Mouse (Mus musculus) heart, embryonic 11.5 days (tissue): ENCODE measurements around the gene Retnla. TPM values are rescaled to one million over a fixed set of nuclear protein-coding genes. Genes with fewer than 3 reads are reported as not detected.

Experiments used
- ATAC-seq: fragments of 200-750 bp; cut with Nextera tagmentation; replicated peaks from 2 replicates; pipeline ENCODE4 v1.8.0; 2017; ENCODE audit warnings: moderate library complexity; ENCODE audit not compliant: insufficient number of reproducible peaks, low FRiP score, low TSS enrichment
- H3K27ac ChIP-seq: fragments of 300-500 bp; sonication (generic); 2 replicates; pipeline ENCODE4 v1.5.1; 2014; ENCODE audit warnings: mild to moderate bottlenecking, low read depth, low read length
- H3K27me3 ChIP-seq: fragments of 300-500 bp; sonication (generic); 2 replicates; pipeline ENCODE4 v1.6.1; 2014; ENCODE audit warnings: mild to moderate bottlenecking, low read length, mixed read lengths; ENCODE audit not compliant: control insufficient read depth, insufficient read depth
- H3K36me3 ChIP-seq: fragments of 300-500 bp; sonication (generic); 2 replicates; pipeline ENCODE4 v1.6.1; 2014; ENCODE audit warnings: mild to moderate bottlenecking, low read length, moderate library complexity, mixed read lengths; ENCODE audit not compliant: control insufficient read depth, insufficient read depth
- H3K4me1 ChIP-seq: fragments of 300-500 bp; sonication (generic); 2 replicates; pipeline ENCODE4 v1.6.1; 2014; ENCODE audit warnings: low read length; ENCODE audit not compliant: control insufficient read depth, insufficient read depth
- H3K4me2 ChIP-seq: fragments of 300-500 bp; sonication (generic); 2 replicates; pipeline ENCODE4 v1.6.1; 2014; ENCODE audit warnings: mild to moderate bottlenecking, moderate library complexity
- H3K4me3 ChIP-seq: fragments of 300-500 bp; sonication (generic); 2 replicates; pipeline ENCODE4 v1.5.1; 2014; ENCODE audit warnings: low read depth, low read length
- H3K9ac ChIP-seq: fragments of 300-500 bp; sonication (generic); 2 replicates; pipeline ENCODE4 v1.6.1; 2014; ENCODE audit warnings: mild to moderate bottlenecking, low read depth, low read length, moderate library complexity
- H3K9me3 ChIP-seq: fragments of 300-500 bp; sonication (generic); replicated peaks from 2 replicates; pipeline ENCODE4 v1.6.1; 2016; ENCODE audit warnings: low read length; ENCODE audit not compliant: control insufficient read depth
- WGBS: fragments of 180-500 bp; shearing (Covaris S2); extraction: QIAGEN DNeasy Blood & Tissue Kit; methylation state at CpG from one replicate; pipeline ENCODE4 v1.1.7; 2014; ENCODE audit not compliant: insufficient replicate concordance; 5-methylcytosine and 5-hydroxymethylcytosine counted together
- polyA plus RNA-seq: library from polyadenylated mRNA; unstranded; fragments of >200 nt; fragmentation: Nextera tagmentation; extraction: Ambion mirVana; gene quantifications from 2 replicates; pipeline ENCODE4 v1.2.1, GENCODE M21; 2014

Retnla gene
- polyA plus RNA-seq, result not detected in 2 replicates

DNA sequence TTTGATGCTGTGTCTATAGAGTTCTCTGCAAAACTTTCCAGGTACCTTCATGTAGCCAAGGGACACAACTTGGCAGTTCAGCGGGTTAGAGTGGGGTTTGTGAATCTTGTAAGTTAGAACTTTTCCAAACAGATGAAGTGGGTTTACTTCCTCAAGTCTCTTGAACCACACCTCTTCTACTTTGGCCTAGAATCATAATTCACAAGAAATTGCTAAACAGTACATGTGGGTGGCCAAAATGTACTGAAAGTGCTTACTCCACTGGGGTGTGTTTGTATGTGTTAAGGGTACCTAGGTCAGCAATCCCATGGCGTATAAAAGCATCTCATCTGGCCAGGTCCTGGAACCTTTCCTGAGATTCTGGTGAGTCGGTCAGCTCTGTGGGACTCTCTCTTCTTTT, at the start of gene Retnla:
TSS of gene Retnla (plus strand) at position 286 of the 400 bp plus-strand sequence.
- H3K4me2 ChIP-seq, result no peak within 1 kb of the TSS
- H3K4me1 ChIP-seq, result no peaks in the 10 kb centered on the region
- no peak for ATAC-seq

DNA sequence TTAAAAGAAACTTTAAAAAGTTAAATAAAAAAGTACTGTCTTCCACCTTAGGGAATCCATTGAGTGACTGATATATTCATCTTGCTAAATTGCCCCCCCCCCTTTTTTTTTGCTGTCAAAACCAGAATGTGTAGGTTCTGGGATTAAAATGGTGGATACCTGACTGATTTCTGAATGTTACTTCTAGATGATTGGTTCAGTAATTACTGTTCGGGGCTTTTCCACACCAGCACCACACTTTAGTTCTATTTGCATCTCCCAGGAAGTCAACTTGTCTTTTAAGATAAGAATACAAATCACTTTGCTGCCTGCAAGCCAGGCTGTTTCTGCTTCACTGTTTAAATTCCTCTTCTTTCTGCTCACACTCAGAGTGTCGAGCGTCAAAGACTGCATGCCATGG, 44.1 kb upstream of the Retnla start:
- Histone ChIP-seq H3K4me3 (no peak overlapping the region), H3K4me1 (no peaks in the 10 kb centered on the region), H3K4me2 (no peak overlapping the region), H3K9ac (no peak overlapping the region), H3K36me3 (no peaks in the 10 kb centered on the region), H3K27ac (no peak overlapping the region), H3K27me3 (no peaks in the 10 kb centered on the region), H3K9me3 (no peaks in the 10 kb centered on the region)
- no peak for ATAC-seq
- WGBS, result 32% methylated on average over 3 of the region's 3 CpGs

More for the DNA sequence above, at the start of gene Retnla:
- Histone ChIP-seq H3K9me3 (no peaks in the 10 kb centered on the region), H3K27ac (no peak within 1 kb of the TSS), H3K27me3 (no peaks in the 10 kb centered on the region), H3K36me3 (no peaks in the 10 kb centered on the region), H3K9ac (no peak within 1 kb of the TSS), H3K4me3 (no peak within 1 kb of the TSS)
- 79% methylated on average over 3 of the region's 3 CpGs for WGBS

- Histone ChIP-seq H3K36me3 (no peaks in the 10 kb centered on the region), H3K4me2 (no peak overlapping the region), H3K9ac (no peak overlapping the region), H3K27ac (no peak overlapping the region), H3K9me3 (no peaks in the 10 kb centered on the region), H3K4me1 (no peaks in the 10 kb centered on the region), H3K27me3 (no peaks in the 10 kb centered on the region), H3K4me3 (no peak overlapping the region)
- no peak for ATAC-seq
- 81% methylated on average over 3 of the region's 3 CpGs for WGBS
These were observed 42.9 kb upstream of the Retnla start for GRCm38 (mm10) chr16:48799470-48799869.

GRCm38 (mm10) chr16:48800906-48801305, 41.4 kb upstream of the Retnla start:
- Histone ChIP-seq H3K9me3 (no peaks in the 10 kb centered on the region), H3K36me3 (no peaks in the 10 kb centered on the region), H3K4me2 (no peak overlapping the region), H3K4me1 (no peaks in the 10 kb centered on the region), H3K4me3 (no peak overlapping the region), H3K27ac (no peak overlapping the region), H3K9ac (no peak overlapping the region), H3K27me3 (no peaks in the 10 kb centered on the region)
- 86% methylated on average over 2 of the region's 2 CpGs for WGBS
- no peak for ATAC-seq

GRCm38 (mm10) chr16:48805412-48805811, 36.9 kb upstream of the Retnla start:
- no peak overlapping the region for H3K4me2 ChIP-seq
- H3K9ac ChIP-seq, result no peak overlapping the region
- no peaks in the 10 kb centered on the region for H3K4me1 ChIP-seq
- H3K27ac ChIP-seq, result no peak overlapping the region
- H3K27me3 ChIP-seq, result no peaks in the 10 kb centered on the region
- WGBS, result 84% methylated on average over 1 of the region's 1 CpGs
- H3K36me3 ChIP-seq, result no peaks in the 10 kb centered on the region
- no peak overlapping the region for H3K4me3 ChIP-seq
- H3K9me3 ChIP-seq, result no peaks in the 10 kb centered on the region
- no peak for ATAC-seq

DNA sequence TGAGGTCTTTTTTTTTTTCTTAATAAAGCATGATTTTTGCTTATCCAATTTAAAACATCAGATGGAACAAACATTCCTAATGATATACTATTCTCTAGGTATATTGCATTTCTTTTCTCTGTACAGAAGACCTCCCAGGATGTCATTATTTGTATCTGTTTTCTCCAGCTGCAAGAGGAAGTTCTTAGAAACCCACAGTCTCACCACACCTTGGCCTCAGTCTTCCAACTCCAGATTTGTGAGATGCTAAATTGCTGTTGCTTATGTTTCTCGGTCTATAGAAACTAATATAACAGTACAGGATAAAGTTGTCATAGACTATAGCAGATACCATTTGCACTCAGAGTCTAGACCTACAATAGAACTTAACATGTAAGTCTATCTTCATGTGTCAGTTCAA, 35.8 kb upstream of the Retnla start:
- no peak overlapping the region for H3K4me2 ChIP-seq
- no peak for ATAC-seq
- H3K27ac ChIP-seq, result no peak overlapping the region
- no peaks in the 10 kb centered on the region for H3K4me1 ChIP-seq
- H3K4me3 ChIP-seq, result no peak overlapping the region
- no peaks in the 10 kb centered on the region for H3K36me3 ChIP-seq
- no peaks in the 10 kb centered on the region for H3K9me3 ChIP-seq
- no peak overlapping the region for H3K9ac ChIP-seq
- WGBS, result 74% methylated on average over 1 of the region's 1 CpGs
- H3K27me3 ChIP-seq, result no peaks in the 10 kb centered on the region

- no peak overlapping the region for H3K4me3 ChIP-seq
These were observed 33.0 kb upstream of the Retnla start for GRCm38 (mm10) chr16:48809374-48809773.

GRCm38 (mm10) chr16:48811881-48812436, 30.4 kb upstream of the Retnla start:
- 67% methylated on average over 7 of the region's 7 CpGs for WGBS
- Histone ChIP-seq H3K27me3 (no peaks in the 10 kb centered on the region), H3K27ac (no peak overlapping the region), H3K9ac (no peak overlapping the region), H3K4me1 (no peaks in the 10 kb centered on the region), H3K4me2 (no peak overlapping the region), H3K36me3 (no peaks in the 10 kb centered on the region), H3K9me3 (no peaks in the 10 kb centered on the region), H3K4me3 (no peak overlapping the region)
- no peak for ATAC-seq

More at GRCm38 (mm10) chr16:48809374-48809773, 33.0 kb upstream of the Retnla start:
- Histone ChIP-seq H3K4me2 (no peak overlapping the region), H3K27me3 (no peaks in the 10 kb centered on the region), H3K36me3 (no peaks in the 10 kb centered on the region), H3K9ac (no peak overlapping the region), H3K9me3 (no peaks in the 10 kb centered on the region), H3K4me1 (no peaks in the 10 kb centered on the region), H3K27ac (no peak overlapping the region)
- ATAC-seq, result no peak
- WGBS, result 46% methylated on average over 2 of the region's 2 CpGs

GRCm38 (mm10) chr16:48816695-48817094, 25.7 kb upstream of the Retnla start, which contains the start of gene Retnlb:
Retnlb (plus strand) TSS chr16:48816856.
- no peaks in the 10 kb centered on the region for H3K36me3 ChIP-seq
- 88% methylated on average over 2 of the region's 2 CpGs for WGBS

More at GRCm38 (mm10) chr16:48816695-48817094, 25.7 kb upstream of the Retnla start, which contains the start of gene Retnlb:
- Histone ChIP-seq H3K4me3 (no peak within 1 kb of the TSS), H3K4me1 (no peaks in the 10 kb centered on the region), H3K4me2 (no peak within 1 kb of the TSS), H3K9me3 (no peaks in the 10 kb centered on the region), H3K27me3 (no peaks in the 10 kb centered on the region), H3K27ac (no peak within 1 kb of the TSS), H3K9ac (no peak within 1 kb of the TSS)
- ATAC-seq, result no peak
